Mouse (Mus musculus): ENCODE measurements at regions not wholly inside any gene's neighbourhood (a gene's known extent, or its start where the extent isn't known, plus 50 kb on each side); places are given as distances from the start of the nearest gene placed in this dataset.

DNA sequence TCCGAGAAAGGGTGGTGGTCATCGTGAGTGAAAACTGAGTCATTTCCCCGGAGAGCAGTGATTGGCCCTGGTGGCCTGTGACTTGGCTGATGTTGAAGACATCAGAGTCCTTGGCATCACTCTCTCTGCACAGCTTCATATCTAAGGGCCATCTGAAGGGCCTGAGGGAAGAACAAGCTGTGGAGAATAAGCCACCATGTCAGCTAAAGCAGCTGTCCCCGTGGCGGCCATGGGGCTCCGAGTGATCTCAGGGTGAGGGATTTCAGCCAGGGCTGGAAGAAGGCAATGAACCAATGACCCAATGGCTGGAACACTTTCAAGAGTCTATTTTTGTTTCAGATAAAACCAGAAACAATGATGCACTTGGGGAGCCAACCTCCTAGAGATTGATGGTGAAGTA is 62.2 kb downstream of the Ttc32 start:
- H3K9ac ChIP-seq = no peak overlapping the region
- ATAC-seq (ENCODE audit: low FRiP score, low read depth) = no peak
- no peaks in the 10 kb centered on the region for H3K9me3 ChIP-seq
- no peaks in the 10 kb centered on the region for H3K4me1 ChIP-seq
- no peak overlapping the region for H3K4me3 ChIP-seq
- no peaks in the 10 kb centered on the region for H3K27me3 ChIP-seq (replicated peaks)
- WGBS = 91% methylated on average over 6 of the region's 6 CpGs
- H3K4me2 ChIP-seq (replicated peaks) = no peak overlapping the region
- no peaks in the 10 kb centered on the region for H3K36me3 ChIP-seq
- no peak overlapping the region for H3K27ac ChIP-seq

DNA sequence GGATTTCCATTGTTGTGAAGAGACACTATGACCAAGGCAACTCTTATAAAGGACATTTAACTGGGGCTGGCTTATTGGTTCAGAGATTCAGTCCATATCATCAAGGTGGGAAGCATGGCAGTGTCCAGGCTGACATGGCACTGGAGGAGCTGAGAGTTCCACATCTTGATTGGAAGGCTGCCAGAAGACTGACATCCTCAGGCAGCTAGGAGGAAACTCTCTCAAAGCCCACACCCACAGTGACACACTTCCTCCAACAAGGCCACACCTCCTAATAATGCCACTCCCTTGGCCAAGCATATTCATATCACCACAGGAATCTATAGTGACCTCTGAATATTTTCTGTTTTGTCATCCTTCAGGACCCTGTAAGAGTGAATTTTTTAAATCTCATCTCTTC is 65.3 kb downstream of the Ttc32 start:
- Histone ChIP-seq H3K4me2 (replicated peaks) (no peak overlapping the region), H3K27me3 (replicated peaks) (no peaks in the 10 kb centered on the region), H3K27ac (no peak overlapping the region), H3K4me3 (no peak overlapping the region), H3K4me1 (no peaks in the 10 kb centered on the region), H3K9ac (no peak overlapping the region), H3K36me3 (no peaks in the 10 kb centered on the region), H3K9me3 (no peaks in the 10 kb centered on the region)
- no peak for ATAC-seq (ENCODE audit: low FRiP score, low read depth)

DNA sequence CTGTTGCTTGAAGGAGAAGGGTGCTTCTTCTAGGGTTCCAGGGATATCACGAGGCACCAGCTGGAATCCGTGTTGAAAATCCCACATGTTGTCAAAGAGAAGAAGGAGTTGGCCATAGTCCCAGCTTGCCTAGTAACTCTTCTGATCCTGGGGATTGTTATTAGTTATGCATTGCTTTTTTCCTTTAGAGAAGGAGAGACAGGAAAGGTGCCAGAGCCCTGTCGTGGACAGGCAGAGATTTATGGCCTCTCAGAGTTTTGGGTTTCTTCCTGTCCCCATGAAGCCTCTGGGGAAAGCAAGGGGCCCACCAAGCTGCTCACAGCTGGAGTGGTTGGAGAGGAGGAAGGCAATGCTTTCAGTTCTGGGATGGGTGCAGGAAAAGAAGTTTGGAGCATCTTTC is 76.6 kb downstream of the Ttc32 start:
- H3K4me3 ChIP-seq = no peak overlapping the region
- H3K36me3 ChIP-seq = no peaks in the 10 kb centered on the region
- no peak overlapping the region for H3K9ac ChIP-seq
- 60% methylated on average over 3 of the region's 3 CpGs for WGBS
- no peak overlapping the region for H3K4me2 ChIP-seq (replicated peaks)
- H3K9me3 ChIP-seq = no peaks in the 10 kb centered on the region
- H3K27me3 ChIP-seq (replicated peaks) = no peaks in the 10 kb centered on the region
- ATAC-seq (ENCODE audit: low FRiP score, low read depth) = no peak
- H3K27ac ChIP-seq = no peak overlapping the region
- H3K4me1 ChIP-seq = no peaks in the 10 kb centered on the region

DNA sequence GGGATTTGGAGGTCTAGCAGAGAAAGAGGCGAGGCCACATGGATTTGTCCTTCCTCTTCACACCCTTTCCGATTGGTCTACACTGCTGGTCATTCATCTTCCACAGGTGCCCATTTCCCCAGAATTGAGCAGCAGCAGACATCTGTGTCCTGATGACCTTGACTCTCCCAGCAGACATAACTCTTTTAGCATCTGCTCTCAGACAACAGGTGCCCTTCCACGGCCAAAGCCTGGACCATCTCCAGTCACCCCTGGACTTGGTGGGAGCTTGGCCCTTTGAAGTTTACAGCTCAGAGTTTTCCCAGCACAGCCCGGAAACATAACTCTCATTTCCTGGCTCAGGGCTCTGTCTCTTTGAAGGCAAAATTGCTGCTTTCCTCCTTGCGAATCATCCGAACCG is 80.0 kb downstream of the Ttc32 start:
- no peaks in the 10 kb centered on the region for H3K27me3 ChIP-seq (replicated peaks)
- H3K27ac ChIP-seq = no peak overlapping the region
- no peaks in the 10 kb centered on the region for H3K4me1 ChIP-seq
- no peak for ATAC-seq (ENCODE audit: low FRiP score, low read depth)
- no peak overlapping the region for H3K4me3 ChIP-seq
- H3K36me3 ChIP-seq = no peaks in the 10 kb centered on the region
- H3K9ac ChIP-seq = no peak overlapping the region
- WGBS = 48% methylated on average over 7 of the region's 7 CpGs
- no peaks in the 10 kb centered on the region for H3K9me3 ChIP-seq
- H3K4me2 ChIP-seq (replicated peaks) = no peak overlapping the region

DNA sequence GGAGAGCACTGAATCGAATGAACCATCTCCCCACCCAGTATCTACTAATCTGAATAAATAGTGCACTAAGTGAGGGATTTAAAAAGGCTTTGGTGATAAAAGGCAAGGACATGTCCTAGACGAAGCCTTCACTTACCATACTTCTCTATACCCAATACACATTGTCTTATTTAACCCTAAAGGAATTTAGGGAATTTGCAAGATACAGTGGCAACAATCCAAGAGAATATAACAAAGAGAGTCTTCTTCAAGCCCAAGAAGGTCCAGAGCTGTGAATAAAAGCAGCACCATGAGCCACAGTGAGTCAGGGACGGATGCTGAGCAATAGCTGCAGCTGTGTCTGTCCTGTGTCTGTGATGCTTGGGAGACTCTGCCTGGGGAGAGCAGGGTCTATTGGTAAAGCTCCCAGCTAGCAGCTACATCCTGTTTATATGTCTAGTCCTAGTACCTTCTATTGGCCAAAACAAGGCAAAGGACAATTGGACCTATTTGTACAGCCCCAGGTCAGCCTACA is 82.4 kb downstream of the Ttc32 start:
- Histone ChIP-seq H3K4me2 (replicated peaks) (no peak overlapping the region), H3K27ac (no peak overlapping the region), H3K9ac (no peak overlapping the region), H3K27me3 (replicated peaks) (no peaks in the 10 kb centered on the region), H3K9me3 (no peaks in the 10 kb centered on the region), H3K4me3 (no peak overlapping the region), H3K36me3 (no peaks in the 10 kb centered on the region), H3K4me1 (no peaks in the 10 kb centered on the region)
- no peak for ATAC-seq (ENCODE audit: low FRiP score, low read depth)
- WGBS = 77% methylated on average over 3 of the region's 3 CpGs

DNA sequence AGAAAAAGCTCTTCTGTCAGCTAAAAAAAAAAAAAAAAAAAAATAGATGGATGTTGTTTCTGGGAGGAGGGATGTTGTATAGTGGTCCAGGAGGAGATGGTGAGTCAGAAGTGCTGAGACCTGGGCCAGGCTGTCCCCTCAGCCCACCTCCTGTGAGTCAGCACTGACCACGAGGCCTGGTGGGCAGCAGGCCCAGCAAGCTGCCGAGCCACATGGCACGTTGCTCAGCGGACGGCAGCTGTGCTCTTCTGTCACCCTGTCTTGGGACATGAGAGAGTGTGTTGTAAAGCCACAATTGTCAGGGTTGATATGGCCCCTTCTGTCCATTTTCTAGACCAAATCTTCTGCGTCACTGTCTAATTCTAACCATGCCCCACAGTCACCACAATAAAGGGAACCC is 83.9 kb downstream of the Ttc32 start:
- 67% methylated on average over 6 of the region's 6 CpGs for WGBS
- Histone ChIP-seq H3K4me1 (no peaks in the 10 kb centered on the region), H3K9me3 (no peaks in the 10 kb centered on the region), H3K9ac (no peak overlapping the region), H3K4me2 (replicated peaks) (no peak overlapping the region), H3K27me3 (replicated peaks) (no peaks in the 10 kb centered on the region), H3K4me3 (no peak overlapping the region), H3K36me3 (no peaks in the 10 kb centered on the region), H3K27ac (no peak overlapping the region)
- no peak for ATAC-seq (ENCODE audit: low FRiP score, low read depth)

DNA sequence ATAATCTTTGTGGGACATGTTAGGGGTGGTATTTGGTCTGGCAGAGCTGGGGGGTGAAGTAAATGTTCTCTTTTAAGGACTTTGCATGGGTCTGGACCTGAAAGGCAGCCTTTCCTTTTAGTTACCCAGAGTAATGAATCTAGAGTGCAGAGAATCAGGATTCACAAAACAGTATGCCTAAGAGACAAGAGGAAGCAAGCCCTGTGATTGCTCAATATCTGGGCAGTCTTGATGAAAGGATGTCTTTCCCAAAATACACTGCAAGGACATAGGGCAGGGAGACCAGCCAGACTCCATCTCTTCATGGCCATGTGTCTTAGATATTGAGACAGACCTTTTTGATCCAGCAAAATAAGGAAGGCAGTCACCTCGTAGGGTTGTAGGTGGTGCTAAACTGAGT is 84.3 kb downstream of the Ttc32 start:
- Histone ChIP-seq H3K9ac (no peak overlapping the region), H3K27ac (no peak overlapping the region), H3K36me3 (no peaks in the 10 kb centered on the region), H3K4me1 (no peaks in the 10 kb centered on the region), H3K9me3 (no peaks in the 10 kb centered on the region), H3K27me3 (replicated peaks) (no peaks in the 10 kb centered on the region), H3K4me2 (replicated peaks) (no peak overlapping the region), H3K4me3 (no peak overlapping the region)
- ATAC-seq (ENCODE audit: low FRiP score, low read depth) = no peak
- 91% methylated on average over 1 of the region's 1 CpGs for WGBS

DNA sequence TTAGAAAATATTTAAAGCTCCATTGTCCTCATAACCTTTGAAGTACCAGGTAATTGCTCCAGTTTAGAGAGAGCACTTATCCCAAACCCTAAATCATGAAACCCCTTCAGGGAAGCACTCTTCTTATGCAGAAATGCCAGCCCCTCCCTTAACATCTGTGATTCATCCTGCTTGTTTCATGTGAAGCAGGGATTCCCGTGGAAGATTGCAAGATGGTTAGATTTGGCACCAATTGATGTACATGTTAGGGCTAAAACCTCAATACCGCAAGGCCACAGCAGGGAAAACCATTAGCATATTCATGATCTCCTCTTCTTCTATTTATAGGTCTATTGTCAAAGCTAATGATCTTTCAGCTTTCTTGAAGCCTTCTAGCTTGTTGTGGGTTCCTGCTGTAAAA is 88.8 kb downstream of the Ttc32 start:
- Histone ChIP-seq H3K27ac (no peak overlapping the region), H3K9me3 (no peaks in the 10 kb centered on the region), H3K4me1 (no peaks in the 10 kb centered on the region), H3K9ac (no peak overlapping the region), H3K4me3 (no peak overlapping the region), H3K4me2 (replicated peaks) (no peak overlapping the region), H3K36me3 (no peaks in the 10 kb centered on the region), H3K27me3 (replicated peaks) (no peaks in the 10 kb centered on the region)
- no peak for ATAC-seq (ENCODE audit: low FRiP score, low read depth)
- WGBS = 38% methylated on average over 2 of the region's 2 CpGs

DNA sequence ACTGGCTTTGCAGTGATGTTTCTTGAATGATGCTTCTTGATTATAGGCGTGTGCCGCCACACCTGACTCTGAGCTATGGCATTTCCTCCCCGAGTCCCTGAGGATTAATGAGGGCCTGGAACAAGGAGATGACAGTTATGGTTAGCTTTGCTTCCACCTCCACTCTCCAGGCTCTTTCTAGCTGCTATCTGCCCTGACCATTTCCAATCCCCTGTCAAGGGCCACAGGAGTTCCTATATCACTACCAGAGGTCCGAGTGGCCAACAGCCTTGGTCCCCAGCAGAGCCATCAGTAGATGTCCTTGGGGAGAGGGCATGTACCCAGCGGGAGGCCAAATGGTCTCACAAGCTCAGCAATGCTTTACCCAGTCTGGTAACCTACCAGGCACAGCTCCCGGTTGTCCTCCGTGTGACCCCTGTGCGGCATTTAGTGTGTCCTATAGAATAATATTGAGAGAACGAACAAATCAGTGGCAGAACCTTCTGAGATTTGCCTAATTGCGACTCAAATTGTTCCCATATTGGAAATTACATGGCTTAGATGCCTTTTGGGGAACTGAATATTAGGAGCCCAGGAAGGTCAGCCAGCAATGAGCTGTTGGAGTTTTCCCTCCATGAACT is 98.2 kb downstream of the Ttc32 start:
- 89% methylated on average over 10 of the region's 10 CpGs for WGBS
- Histone ChIP-seq H3K4me3 (no peak overlapping the region), H3K36me3 (no peaks in the 10 kb centered on the region), H3K9ac (no peak overlapping the region), H3K27me3 (replicated peaks) (no peaks in the 10 kb centered on the region), H3K27ac (no peak overlapping the region), H3K4me1 (no peaks in the 10 kb centered on the region), H3K4me2 (replicated peaks) (no peak overlapping the region), H3K9me3 (no peaks in the 10 kb centered on the region)
- no peak for ATAC-seq (ENCODE audit: low FRiP score, low read depth)

DNA sequence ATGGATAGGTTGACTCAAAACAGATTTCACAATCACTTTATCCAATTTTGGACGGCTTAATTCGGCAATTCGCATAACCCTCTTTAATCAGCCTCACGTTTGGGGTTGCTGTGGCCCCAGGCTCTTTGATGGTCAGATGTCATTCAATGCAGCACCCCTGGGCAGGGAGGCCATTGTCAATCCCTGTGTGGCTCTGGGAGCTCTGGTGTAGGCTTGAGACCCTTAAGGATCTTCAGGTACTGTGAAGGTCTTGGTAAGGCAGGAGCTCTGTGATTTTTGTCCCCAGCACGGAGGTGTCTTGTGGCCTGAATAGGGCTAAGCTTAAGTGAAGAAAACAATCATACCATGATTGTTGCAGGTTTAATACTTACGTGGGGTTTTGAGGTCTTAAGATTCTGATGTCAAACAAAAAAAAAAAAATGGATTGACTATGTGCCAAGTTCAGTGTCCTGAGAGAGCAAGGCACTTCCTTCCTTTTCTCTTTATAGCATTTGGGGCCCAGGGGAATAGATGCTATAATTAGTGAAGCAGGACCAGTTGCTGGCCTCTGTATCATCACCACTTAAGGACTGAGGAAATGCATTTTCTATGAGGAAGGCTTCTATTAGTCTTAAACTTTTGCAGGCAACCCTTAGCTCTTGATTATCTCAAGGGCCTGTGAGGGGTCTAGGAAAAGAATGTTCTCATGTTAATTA is 98.9 kb downstream of the Ttc32 start:
- Histone ChIP-seq H3K4me1 (no peaks in the 10 kb centered on the region), H3K27ac (no peak overlapping the region), H3K9ac (no peak overlapping the region), H3K36me3 (no peaks in the 10 kb centered on the region), H3K4me3 (no peak overlapping the region), H3K27me3 (replicated peaks) (no peaks in the 10 kb centered on the region), H3K9me3 (no peaks in the 10 kb centered on the region), H3K4me2 (replicated peaks) (no peak overlapping the region)
- ATAC-seq (ENCODE audit: low FRiP score, low read depth) = no peak
- 80% methylated on average over 6 of the region's 6 CpGs for WGBS

DNA sequence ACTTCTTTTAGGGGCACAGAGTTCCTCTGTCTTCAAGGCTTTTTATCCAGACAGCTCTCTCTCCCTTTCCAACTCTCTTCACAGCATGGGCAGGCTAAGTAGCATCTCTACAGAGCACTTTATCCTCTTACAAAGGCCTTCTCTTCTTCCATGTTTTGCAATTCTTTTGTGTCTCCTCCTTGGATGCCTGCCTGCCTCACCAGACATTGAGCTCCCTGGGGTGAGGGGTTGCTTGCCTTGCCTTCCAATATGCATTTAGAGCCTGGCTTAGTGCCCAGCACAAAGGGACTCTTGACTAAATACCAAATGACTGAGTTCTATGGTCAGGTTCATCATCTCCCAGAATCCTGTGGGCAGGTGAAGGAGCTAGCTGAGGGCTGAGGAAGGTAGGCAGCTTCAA is 102.8 kb downstream of the Ttc32 start:
- Histone ChIP-seq H3K36me3 (no peaks in the 10 kb centered on the region), H3K4me1 (no peaks in the 10 kb centered on the region), H3K27me3 (replicated peaks) (no peaks in the 10 kb centered on the region), H3K27ac (no peak overlapping the region), H3K9me3 (no peaks in the 10 kb centered on the region), H3K9ac (no peak overlapping the region), H3K4me3 (no peak overlapping the region), H3K4me2 (replicated peaks) (no peak overlapping the region)
- no peak for ATAC-seq (ENCODE audit: low FRiP score, low read depth)

DNA sequence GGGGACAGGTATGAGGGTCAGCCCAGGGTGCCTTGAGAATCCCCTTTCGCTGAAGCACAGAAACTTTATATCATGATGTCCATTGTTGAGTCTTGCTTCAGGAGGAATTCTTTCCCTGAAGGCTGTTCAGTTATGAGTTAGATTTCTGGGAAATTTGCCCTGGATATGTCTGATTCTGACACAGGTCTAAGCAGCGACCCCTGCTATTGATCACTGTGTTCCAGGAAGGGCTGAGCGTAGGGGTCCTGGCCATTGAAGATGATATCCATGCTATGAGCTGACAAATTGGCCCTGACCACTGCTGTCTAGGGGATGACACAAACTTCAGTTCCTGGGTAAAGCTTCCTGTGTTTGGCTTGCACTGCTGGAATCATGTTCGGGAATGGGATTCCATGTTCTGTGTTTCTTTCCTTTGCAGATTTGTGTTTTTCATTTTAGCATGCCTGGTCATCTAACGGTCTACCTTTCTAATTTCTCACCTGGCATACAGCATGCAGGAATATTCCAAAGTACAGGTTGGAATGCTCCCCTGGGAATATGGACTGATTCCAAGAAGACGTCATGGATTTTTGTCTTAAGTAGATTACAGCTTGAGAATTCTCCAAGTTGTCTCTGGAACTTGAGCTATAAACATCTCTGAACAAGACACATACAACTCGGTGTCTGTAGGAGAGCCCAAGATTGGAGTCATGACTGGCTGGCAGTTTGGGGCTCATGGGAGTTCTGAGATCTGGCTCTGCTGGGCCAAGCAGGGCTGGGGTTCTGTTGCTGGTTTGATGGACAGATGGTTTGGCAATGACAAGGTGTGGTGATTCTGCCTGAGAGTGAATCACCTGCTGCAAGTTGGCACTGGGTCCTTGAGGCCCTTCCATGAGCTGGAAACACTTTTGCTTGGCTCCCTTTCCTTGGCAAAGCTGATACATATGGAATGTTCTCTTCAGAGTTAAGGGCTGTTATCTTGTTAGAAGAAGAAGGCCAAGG is 104.4 kb downstream of the Ttc32 start:
- no peak for ATAC-seq (ENCODE audit: low FRiP score, low read depth)
- Histone ChIP-seq H3K27me3 (replicated peaks) (no peaks in the 10 kb centered on the region), H3K27ac (no peak overlapping the region), H3K4me3 (no peak overlapping the region), H3K4me2 (replicated peaks) (no peak overlapping the region), H3K4me1 (no peaks in the 10 kb centered on the region), H3K36me3 (no peaks in the 10 kb centered on the region), H3K9me3 (no peaks in the 10 kb centered on the region), H3K9ac (no peak overlapping the region)
- 90% methylated on average over 7 of the region's 7 CpGs for WGBS

Measured in neural tube, embryonic 12.5 days (tissue).